Mouse (Mus musculus) heart, postnatal 0 days (tissue): ENCODE measurements at regions not wholly inside any gene's neighbourhood (a gene's known extent, or its start where the extent isn't known, plus 50 kb on each side); places are given as distances from the start of the nearest gene placed in this dataset.

ENCODE experiments used
- CTCF ChIP-seq: IDR thresholded peaks from 2 replicates; pipeline ENCODE4 v1.5.1; 2016; ENCODE audit warnings: antibody characterized with exemption, control low read depth, low read depth
- EP300 ChIP-seq: IDR thresholded peaks from 2 replicates; pipeline ENCODE4 v1.6.1; 2016; ENCODE audit warnings: antibody characterized with exemption, low read depth

GRCm38 (mm10) chr13:52062576-52062975 is 216.1 kb downstream of the Gadd45g start:
- no peak for TF ChIP-seq CTCF
- TF ChIP-seq EP300: no peak
